In genomic region chr13:44182544-44183191, GRCm38 (mm10) we compare ENCODE assay signal across 10 mouse cellular contexts.
DNase-seq lines count a peak whose midpoint lies in the region; ATAC-seq lines count a peak whose summit lies in the region.
"Had no signal": no experiment of that assay in that cellular context is flagged by ENCODE, and none has a peak within 500 bp of the region (broad histone marks: within the 10 kb centered on the region; RNA-seq: fewer than 3 reads in every experiment).

No protein-coding gene starts in this region.

- no peak overlapping the region for H3K4me3 ChIP-seq in heart, embryonic 12.5 days
- no peak overlapping the region for H3K4me3 ChIP-seq in hindbrain, embryonic 15.5 days
- H3K4me3 ChIP-seq in limb, embryonic 12.5 days (replicated peaks) = no peak overlapping the region
- H3K4me3 ChIP-seq: midbrain, embryonic 12.5 days had no signal

- no peak overlapping the region for H3K27ac ChIP-seq in heart, embryonic 12.5 days (ENCODE audit: poor library complexity, severe bottlenecking)
- H3K27ac ChIP-seq in hindbrain, embryonic 15.5 days (replicated peaks) = no peak overlapping the region
- peak overlapping the region; percentile 81 for H3K27ac ChIP-seq in limb, embryonic 12.5 days
- H3K27ac ChIP-seq: midbrain, embryonic 12.5 days had no signal

- no peak overlapping the region for H3K9ac ChIP-seq in heart, embryonic 12.5 days
- no peak overlapping the region for H3K9ac ChIP-seq in hindbrain, embryonic 15.5 days
- no peak overlapping the region for H3K9ac ChIP-seq in limb, embryonic 12.5 days (replicated peaks)
- H3K9ac ChIP-seq: midbrain, embryonic 12.5 days had no signal

- H3K4me1 ChIP-seq in heart, embryonic 12.5 days (replicated peaks) = no peaks in the 10 kb centered on the region
- H3K4me1 ChIP-seq in hindbrain, embryonic 15.5 days (replicated peaks) = no peaks in the 10 kb centered on the region
- peaks cover 14% of the 10 kb centered on the region for H3K4me1 ChIP-seq in limb, embryonic 12.5 days (replicated peaks)

- WGBS in heart, embryonic 12.5 days = 74% methylated on average over 15 of the region's 15 CpGs
- 30% methylated on average over 15 of the region's 15 CpGs for WGBS in hindbrain, embryonic 15.5 days
- WGBS in limb, embryonic 12.5 days = 42% methylated on average over 15 of the region's 15 CpGs

- ATAC-seq in heart, embryonic 12.5 days (ENCODE audit: insufficient number of reproducible peaks, low FRiP score) = no peak
- ATAC-seq in hindbrain, embryonic 15.5 days (ENCODE audit: low FRiP score, low read depth) = no peak
- peak; percentile 52; the same call in 1 of the 2 replicates for ATAC-seq in limb, embryonic 12.5 days (ENCODE audit: insufficient number of reproducible peaks, insufficient read depth, low FRiP score, low TSS enrichment, low read depth)

- peak; percentile 38 to 42 for DNase-seq in heart, adult 18-20 months
- DNase-seq in embryo, embryonic 10 days (ENCODE audit: low spot score) = peak; percentile 60
- no peak for DNase-seq in cerebellum, postnatal 25 days
- no peak for DNase-seq in frontal cortex, adult 2 months (ENCODE audit: extremely low spot score in 1 of 2, low spot score in 1 of 2)
- no peak for DNase-seq in urinary bladder, postnatal 25 days (ENCODE audit: low spot score)
- DNase-seq: layer of hippocampus, postnatal 36 days had no signal

- no peaks in the 10 kb centered on the region for H3K27me3 ChIP-seq in heart, embryonic 12.5 days (replicated peaks)
- 0 out of 2 replicates have a peak, but pooled peaks cover 2% of the 10 kb centered on the region for H3K27me3 ChIP-seq in hindbrain, embryonic 15.5 days
- H3K27me3 ChIP-seq in limb, embryonic 12.5 days = 0 out of 2 replicates have a peak, but pooled peaks cover 2% of the 10 kb centered on the region

- no peaks in the 10 kb centered on the region for H3K9me3 ChIP-seq in heart, embryonic 12.5 days (replicated peaks)
- no peaks in the 10 kb centered on the region for H3K9me3 ChIP-seq in hindbrain, embryonic 15.5 days
- H3K9me3 ChIP-seq in limb, embryonic 12.5 days = no peaks in the 10 kb centered on the region
- H3K9me3 ChIP-seq: midbrain, embryonic 12.5 days had no signal

- no peak overlapping the region for H3K4me2 ChIP-seq in heart, embryonic 12.5 days
- 0 out of 2 replicates have a peak overlapping the region, but pooled peaks have one; percentile 2 for H3K4me2 ChIP-seq in hindbrain, embryonic 15.5 days
- 0 out of 2 replicates have a peak overlapping the region, but pooled peaks have one; percentile 3 for H3K4me2 ChIP-seq in limb, embryonic 12.5 days
- H3K4me2 ChIP-seq: midbrain, embryonic 12.5 days had no signal

- no peaks in the 10 kb centered on the region for H3K36me3 ChIP-seq in heart, embryonic 12.5 days
- no peaks in the 10 kb centered on the region for H3K36me3 ChIP-seq in hindbrain, embryonic 15.5 days
- H3K36me3 ChIP-seq in limb, embryonic 12.5 days = no peaks in the 10 kb centered on the region
- H3K36me3 ChIP-seq: midbrain, embryonic 12.5 days had no signal

Comparison
In these comparisons a context has a peak if more than half of its experiments do, and no peak if none do; other contexts are left out.
1. DNase-seq: peak in heart, adult 18-20 months (2 of 2) and embryo, embryonic 10 days (single experiment); none in cerebellum, postnatal 25 days (0 of 2), frontal cortex, adult 2 months (0 of 2) and urinary bladder, postnatal 25 days (single experiment).